Mouse (Mus musculus) brain, embryonic 14.5 days (tissue): ENCODE results near the gene Tmem189. TPM values are rescaled to one million over a fixed set of nuclear protein-coding genes. Genes with fewer than 3 reads are reported as not detected.
A peak's percentile ranks its signal among the peaks of the same experiment; 100 is the strongest.

Source experiments
- DNase-seq: peaks from one replicate; pipeline ENCODE4 v3.0.0-alpha.2; 2011; ENCODE audit warnings: low read depth
- CTCF ChIP-seq: fragments of 200-500 bp; IDR thresholded peaks from 2 replicates; pipeline ENCODE4 v1.5.1; 2012; ENCODE audit warnings: inconsistent platforms, mild to moderate bottlenecking, moderate library complexity, borderline replicate concordance; ENCODE audit not compliant: insufficient read depth, insufficient read length; ENCODE audit errors: extremely low read depth
- POLR2A ChIP-seq: fragments of 200-500 bp; IDR thresholded peaks from 2 replicates; pipeline ENCODE4 v1.6.1; 2012; ENCODE audit warnings: mild to moderate bottlenecking, inconsistent platforms, borderline replicate concordance; ENCODE audit not compliant: poor library complexity, insufficient read depth, insufficient read length, severe bottlenecking; ENCODE audit errors: extremely low read depth
- polyA plus RNA-seq: library from polyadenylated mRNA; depleted of rRNA; stranded (reverse); fragments of >200 nt; gene quantifications from 2 replicates; pipeline ENCODE4 v1.2.3, GENCODE M21; 2012; rRNA removed

Tmem189 gene
- polyA plus RNA-seq = 51.2 and 57.2 TPM in 2 replicates

DNA sequence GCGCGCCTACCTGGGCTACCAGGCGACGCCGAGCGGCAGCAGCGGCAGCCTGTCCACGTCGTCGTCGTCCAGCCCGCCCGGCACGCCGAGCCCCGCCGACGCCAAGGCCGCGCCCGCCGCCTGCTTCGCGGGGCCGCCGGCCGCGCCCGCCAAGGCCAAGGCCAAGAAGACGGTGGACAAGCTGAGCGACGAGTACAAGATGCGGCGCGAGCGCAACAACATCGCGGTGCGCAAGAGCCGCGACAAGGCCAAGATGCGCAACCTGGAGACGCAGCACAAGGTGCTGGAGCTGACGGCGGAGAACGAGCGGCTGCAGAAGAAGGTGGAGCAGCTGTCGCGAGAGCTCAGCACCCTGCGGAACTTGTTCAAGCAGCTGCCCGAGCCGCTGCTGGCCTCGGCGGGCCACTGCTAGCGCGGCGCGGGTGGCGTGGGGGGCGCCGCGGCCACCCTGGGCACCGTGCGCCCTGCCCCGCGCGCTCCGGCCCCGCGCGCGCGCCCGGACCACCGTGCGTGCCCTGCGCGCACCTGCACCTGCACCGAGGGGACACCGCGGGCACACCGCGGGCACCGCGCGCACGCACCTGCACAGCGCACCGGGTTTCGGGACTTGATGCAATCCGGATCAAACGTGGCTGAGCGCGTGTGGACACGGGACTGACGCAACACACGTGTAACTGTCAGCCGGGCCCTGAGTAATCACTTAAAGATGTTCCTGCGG is at the start of gene Tmem189:
Gene Tmem189, minus strand, starts transcription at position 322 of the 718 bp plus-strand sequence.
- DNase-seq = peak; percentile 74
- no peak for TF ChIP-seq POLR2A
- no peak for TF ChIP-seq CTCF

GRCm38 (mm10) chr2:167739030-167739429 is 49.4 kb upstream of the Tmem189 start:
- DNase-seq = no peak
- TF ChIP-seq POLR2A (no peak), CTCF (no peak)

DNA sequence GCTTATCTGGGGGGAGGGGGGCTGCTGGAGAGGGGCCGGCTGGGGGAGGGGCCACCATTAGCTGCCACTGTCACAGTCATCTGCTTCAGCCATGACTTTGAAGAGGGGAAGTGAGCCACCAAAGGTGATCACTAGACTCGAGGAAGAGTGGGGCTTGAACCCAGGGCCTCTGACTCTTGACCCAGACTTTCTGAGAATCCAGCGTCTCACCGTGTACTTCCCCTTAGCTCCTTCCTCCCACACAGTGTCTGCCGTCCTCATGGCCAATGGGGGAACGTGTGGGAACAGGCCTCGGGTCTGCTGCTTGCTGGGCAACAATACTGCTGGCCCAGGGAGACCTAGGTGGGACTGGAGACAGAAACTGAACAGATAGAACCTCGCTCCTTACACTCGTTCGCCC is 45.2 kb upstream of the Tmem189 start:
- no peak for DNase-seq
- TF ChIP-seq POLR2A (no peak), CTCF (no peak)

GRCm38 (mm10) chr2:167731149-167731548 is 41.5 kb upstream of the Tmem189 start:
- no peak for TF ChIP-seq POLR2A
- no peak for TF ChIP-seq CTCF
- DNase-seq = no peak

DNA sequence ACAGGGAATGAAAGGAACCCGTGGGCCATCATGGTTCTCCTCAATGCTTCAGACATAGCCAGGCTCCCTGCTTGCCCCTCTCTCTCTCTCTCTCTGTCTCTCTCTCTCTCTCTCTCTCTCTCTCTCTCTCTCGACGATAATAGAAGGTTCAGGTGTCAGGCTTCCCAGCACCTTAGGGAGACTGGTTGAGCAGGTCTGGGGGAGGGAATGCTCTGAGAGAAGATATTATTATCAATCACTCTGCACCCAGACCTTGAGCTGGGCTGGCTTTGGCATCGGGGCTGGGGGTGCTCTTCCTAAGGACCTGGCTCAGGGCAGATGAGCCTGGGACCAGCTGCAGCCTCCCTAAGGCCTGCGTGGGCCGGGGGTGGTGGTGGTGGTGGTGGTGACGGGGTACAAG is 40.4 kb upstream of the Tmem189 start:
- TF ChIP-seq CTCF (no peak), POLR2A (no peak)
- DNase-seq = no peak

- DNase-seq = peak; percentile 90
- TF ChIP-seq POLR2A (no peak), CTCF (no peak)
These were observed 37.5 kb upstream of the Tmem189 start for GRCm38 (mm10) chr2:167727161-167727560.

- no peak for DNase-seq
- TF ChIP-seq CTCF (no peak), POLR2A (no peak)
These were observed 36.3 kb upstream of the Tmem189 start for GRCm38 (mm10) chr2:167725879-167726278.

GRCm38 (mm10) chr2:167723589-167724206 is 34.1 kb upstream of the Tmem189 start:
- DNase-seq = no peak
- TF ChIP-seq CTCF = no peak
- no peak for TF ChIP-seq POLR2A

DNA sequence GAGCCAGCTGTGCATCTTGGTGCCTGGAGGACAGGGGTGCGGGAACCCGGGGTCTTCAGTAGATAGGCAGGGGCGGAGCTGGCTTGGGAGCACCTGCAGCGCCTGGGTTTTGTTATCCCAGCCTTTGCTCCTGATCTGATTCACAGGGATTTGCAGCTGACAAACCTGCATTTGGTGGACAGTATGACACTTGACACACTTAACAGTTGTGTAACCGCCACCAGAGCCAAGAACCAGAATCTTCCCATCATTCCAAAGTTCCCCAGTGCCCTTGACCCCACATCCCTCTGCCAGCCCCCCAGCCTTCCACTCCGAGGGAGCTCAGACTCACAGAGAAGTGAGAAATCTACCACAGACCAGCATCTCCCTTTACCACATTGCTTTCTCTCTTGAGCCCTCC is 32.9 kb upstream of the Tmem189 start:
- TF ChIP-seq POLR2A = no peak
- no peak for TF ChIP-seq CTCF
- DNase-seq = no peak

- DNase-seq = no peak
- no peak for TF ChIP-seq CTCF
- no peak for TF ChIP-seq POLR2A
These were observed 31.7 kb upstream of the Tmem189 start for GRCm38 (mm10) chr2:167721159-167721882.

- DNase-seq = no peak
- no peak for TF ChIP-seq POLR2A
- no peak for TF ChIP-seq CTCF
These were observed 29.9 kb upstream of the Tmem189 start for GRCm38 (mm10) chr2:167719520-167719919.

GRCm38 (mm10) chr2:167717208-167717607 is 27.6 kb upstream of the Tmem189 start:
- no peak for DNase-seq

GRCm38 (mm10) chr2:167715008-167715407 is 25.4 kb upstream of the Tmem189 start:
- TF ChIP-seq POLR2A (no peak), CTCF (no peak)
- no peak for DNase-seq

More at GRCm38 (mm10) chr2:167717208-167717607, 27.6 kb upstream of the Tmem189 start:
- no peak for TF ChIP-seq POLR2A
- no peak for TF ChIP-seq CTCF
